Mouse (Mus musculus) CH12.LX (cell line): Measurements from ENCODE around the gene Col6a2.

Experiments
- CHD2 ChIP-seq: IDR thresholded peaks from 2 replicates; pipeline ENCODE4 v1.6.1; 2011; ENCODE audit warnings: low read length, improper control_type of control experiment
- CTCF ChIP-seq, 2 experiments: IDR thresholded peaks in 1 of 2; conservative IDR thresholded peaks in 1 of 2; 2 replicates each; pipeline ENCODE4 v1.5.1; 2011 to 2012; ENCODE audit warnings: low read depth in 2 of 2, low read length in 2 of 2, improper control_type of control experiment in 1 of 2, inconsistent platforms in 1 of 2, mild to moderate bottlenecking in 1 of 2, moderate library complexity in 1 of 2
- JUND ChIP-seq: conservative IDR thresholded peaks from 2 replicates; pipeline ENCODE4 v1.6.1; 2011; ENCODE audit warnings: low read depth, low read length, improper control_type of control experiment
- MEF2A ChIP-seq: IDR thresholded peaks from 2 replicates; pipeline ENCODE4 v1.6.1; 2014; ENCODE audit warnings: low read depth, mild to moderate bottlenecking, inconsistent platforms, low read length, improper control_type of control experiment, borderline replicate concordance
- POLR2A ChIP-seq: IDR thresholded peaks from 2 replicates; pipeline ENCODE4 v1.6.1; 2011; ENCODE audit warnings: low read depth, mild to moderate bottlenecking, improper control_type of control experiment, low read length
- ZC3H11A ChIP-seq: IDR thresholded peaks from 2 replicates; pipeline ENCODE4 v1.6.1; 2012; ENCODE audit warnings: low read depth, mild to moderate bottlenecking, inconsistent platforms, low read length, improper control_type of control experiment

DNA sequence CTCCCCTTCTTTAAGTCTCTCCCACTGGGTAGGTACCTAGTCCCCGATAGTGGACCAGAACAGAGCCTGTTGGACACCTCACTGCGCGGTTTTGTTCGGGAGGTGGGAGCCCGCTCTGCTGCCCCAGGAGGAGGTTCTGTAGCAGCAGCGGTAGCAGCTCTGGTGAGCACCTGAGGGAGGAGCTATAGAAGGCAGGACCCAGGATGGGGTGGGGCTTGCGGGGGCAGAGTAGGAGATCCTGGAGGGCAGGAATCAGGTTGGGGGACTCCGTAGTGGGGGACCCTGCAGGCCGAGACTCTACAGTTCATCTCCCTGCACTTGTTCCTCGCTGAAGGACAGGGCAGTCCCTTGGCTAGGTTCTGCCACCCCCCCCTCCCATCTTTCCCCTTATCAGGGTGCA is 39.3 kb downstream of the Col6a2 start:
- TF ChIP-seq POLR2A (no peak), ZC3H11A (no peak), CTCF (conservative IDR thresholded peaks at IDR 0.05 in 1 of 2, IDR thresholded peaks at IDR 0.05 in 1 of 2; ENCODE audit: low read depth in 2 of 2, low read length in 2 of 2) (no peak), CHD2 (no peak), MEF2A (no peak), JUND (no peak)
